Mouse (Mus musculus): ENCODE data around the gene Cxcl9.

Cxcl9 gene

GRCm38 (mm10) chr5:92278942-92279537 is 48.8 kb downstream of the Cxcl9 start:
- no peak for DNase-seq (ENCODE audit: low spot score in 2 of 2)

DNA sequence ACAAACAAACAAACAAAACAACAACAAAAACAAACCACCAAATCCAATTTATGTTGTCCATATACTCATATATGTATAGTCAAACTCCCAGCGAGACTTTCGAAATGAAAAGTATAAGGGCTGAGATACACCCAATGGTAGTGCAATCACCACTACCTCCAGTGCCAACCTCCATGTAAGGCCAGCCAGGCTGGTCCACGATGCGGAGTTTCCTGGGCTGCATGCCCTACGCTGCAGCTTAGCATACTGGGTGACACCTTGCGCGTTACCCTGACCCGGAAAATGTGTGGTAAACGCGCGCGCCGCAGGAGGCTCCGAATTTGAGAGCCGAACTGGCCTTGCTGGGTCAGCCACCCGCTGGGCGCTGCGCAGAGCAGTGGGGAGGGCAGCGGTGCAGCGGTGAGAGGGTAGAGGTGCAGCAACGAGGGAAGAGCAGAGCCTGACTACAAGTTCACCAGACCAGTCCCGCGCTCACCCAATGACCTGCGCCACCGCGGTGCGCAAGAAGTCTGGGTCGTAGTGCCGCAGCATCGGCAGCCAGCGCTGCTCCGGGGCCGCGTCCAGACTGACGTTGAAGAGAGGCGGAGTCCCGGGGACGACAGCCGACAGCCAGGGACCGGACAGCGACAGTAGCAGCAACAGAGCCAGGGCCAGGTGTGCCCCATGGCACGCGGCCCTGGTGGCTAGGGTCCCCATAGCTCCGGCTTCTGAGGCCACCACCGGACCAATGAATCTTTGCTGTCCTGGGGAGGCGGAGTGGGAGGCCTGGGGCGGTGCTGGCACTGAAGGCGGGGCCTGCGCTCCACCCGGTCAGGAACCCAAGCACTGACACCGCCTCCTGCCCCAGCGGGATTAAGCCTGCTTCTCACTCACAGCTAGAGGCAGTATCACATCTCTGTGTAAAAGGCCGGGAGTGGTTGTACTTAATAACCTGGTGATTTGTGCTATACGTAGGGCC is 50.2 kb downstream of the Cxcl9 start, which contains the start of gene Naaa:
Gene Naaa, minus strand, starts transcription at position 734 of the 958 bp plus-strand sequence.
- DNase-seq (ENCODE audit: low spot score in 2 of 2): peak; percentile 78 to 86

Measured in frontal cortex, postnatal 36 days (tissue).